Mouse (Mus musculus): ENCODE results near the gene Parp14. TPM values are rescaled to one million over a fixed set of nuclear protein-coding genes. Genes with fewer than 3 reads are reported as not detected.
"Not testable (repeated sequence)": the region's sequence is repeated elsewhere in the genome, so short reads cannot be mapped to it uniquely, and the experiment has no call there.

The Parp14 gene
- polyA plus RNA-seq, 1 experiment from 2014 or later: 7.1 TPM

GRCm38 (mm10) chr16:35900541-35900940 is 29.2 kb upstream of the Parp14 start:
- H3K4me2 ChIP-seq (replicated peaks; ENCODE audit: low read depth): no peak overlapping the region
- no peaks in the 10 kb centered on the region for H3K36me3 ChIP-seq (ENCODE audit: control insufficient read depth, insufficient read depth)
- H3K9ac ChIP-seq (ENCODE audit: low read depth, low read length): no peak overlapping the region
- WGBS: 66% methylated on average over 3 of the region's 3 CpGs
- no peaks in the 10 kb centered on the region for H3K4me1 ChIP-seq (replicated peaks; ENCODE audit: control insufficient read depth, insufficient read depth, low read length)
- no peak overlapping the region for H3K4me3 ChIP-seq (ENCODE audit: low read depth, low read length)
- no peaks in the 10 kb centered on the region for H3K27me3 ChIP-seq (replicated peaks; ENCODE audit: control insufficient read depth, insufficient read depth, low read length)
- H3K9me3 ChIP-seq (ENCODE audit: control insufficient read depth): 0 out of 2 replicates have a peak, but pooled peaks cover 3% of the 10 kb centered on the region
- no peak for ATAC-seq
- no peak overlapping the region for H3K27ac ChIP-seq (ENCODE audit: low read depth, low read length)
- no peak for TF ChIP-seq CTCF (IDR thresholded peaks at IDR 0.05; ENCODE audit: low read depth)

DNA sequence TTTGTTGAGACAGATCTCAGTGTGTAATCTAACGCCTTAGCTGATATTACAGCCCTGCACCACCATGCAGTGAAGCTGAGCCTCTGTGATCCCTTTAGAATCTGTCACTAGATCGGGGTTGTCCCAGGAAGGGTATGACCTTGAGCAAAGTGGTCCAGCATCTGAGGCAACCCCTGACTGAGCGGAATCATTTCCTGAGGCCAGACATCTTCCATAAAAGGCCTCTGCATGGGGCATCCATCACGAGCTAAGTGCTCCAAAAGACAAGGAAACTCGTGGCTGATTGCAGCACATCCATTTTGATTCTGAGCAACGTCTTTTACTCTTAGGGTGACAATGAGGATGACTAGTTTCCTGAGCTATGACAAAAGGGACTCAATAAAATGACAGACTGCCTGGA is 23.7 kb upstream of the Parp14 start:
- TF ChIP-seq CTCF (IDR thresholded peaks at IDR 0.05; ENCODE audit: low read depth): no peak
- H3K4me3 ChIP-seq (ENCODE audit: low read depth, low read length): no peak overlapping the region
- no peak overlapping the region for H3K4me2 ChIP-seq (replicated peaks; ENCODE audit: low read depth)
- no peak overlapping the region for H3K27ac ChIP-seq (ENCODE audit: low read depth, low read length)
- no peaks in the 10 kb centered on the region for H3K36me3 ChIP-seq (ENCODE audit: control insufficient read depth, insufficient read depth)
- H3K4me1 ChIP-seq (replicated peaks; ENCODE audit: control insufficient read depth, insufficient read depth, low read length): no peaks in the 10 kb centered on the region
- H3K27me3 ChIP-seq (replicated peaks; ENCODE audit: control insufficient read depth, insufficient read depth, low read length): no peaks in the 10 kb centered on the region
- H3K9me3 ChIP-seq (ENCODE audit: control insufficient read depth): 0 out of 2 replicates have a peak, but pooled peaks cover 3% of the 10 kb centered on the region
- 59% methylated on average over 6 of the region's 6 CpGs for WGBS
- ATAC-seq: no peak
- no peak overlapping the region for H3K9ac ChIP-seq (ENCODE audit: low read depth, low read length)

DNA sequence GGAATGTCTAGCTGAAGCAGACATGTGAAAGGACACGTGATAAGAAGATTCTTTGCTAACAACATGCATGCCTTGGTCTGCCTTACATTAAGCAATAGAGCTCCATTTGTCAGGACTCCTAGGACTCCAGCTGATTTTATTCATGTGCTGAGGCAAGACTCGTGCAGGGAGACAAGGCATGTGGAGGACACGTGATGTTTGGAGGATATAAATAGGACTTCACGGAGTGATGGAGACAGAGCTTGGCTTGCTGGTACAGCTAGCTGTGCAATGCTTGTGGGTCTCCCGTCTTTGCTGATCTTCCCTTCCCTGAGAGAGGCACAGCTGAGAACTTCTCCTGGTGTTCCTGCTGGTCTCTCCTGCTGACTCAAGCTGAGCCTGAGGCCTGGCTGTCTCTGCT is 20.3 kb upstream of the Parp14 start:
- not testable (repeated sequence) for H3K9ac ChIP-seq (ENCODE audit: low read depth, low read length); H3K36me3 ChIP-seq (ENCODE audit: control insufficient read depth, insufficient read depth); H3K4me3 ChIP-seq (ENCODE audit: low read depth, low read length); ATAC-seq; H3K9me3 ChIP-seq (ENCODE audit: control insufficient read depth); H3K27ac ChIP-seq (ENCODE audit: low read depth, low read length); H3K4me1 ChIP-seq (replicated peaks; ENCODE audit: control insufficient read depth, insufficient read depth, low read length); H3K27me3 ChIP-seq (replicated peaks; ENCODE audit: control insufficient read depth, insufficient read depth, low read length); H3K4me2 ChIP-seq (replicated peaks; ENCODE audit: low read depth)
- 84% methylated on average over 5 of the region's 5 CpGs for WGBS

DNA sequence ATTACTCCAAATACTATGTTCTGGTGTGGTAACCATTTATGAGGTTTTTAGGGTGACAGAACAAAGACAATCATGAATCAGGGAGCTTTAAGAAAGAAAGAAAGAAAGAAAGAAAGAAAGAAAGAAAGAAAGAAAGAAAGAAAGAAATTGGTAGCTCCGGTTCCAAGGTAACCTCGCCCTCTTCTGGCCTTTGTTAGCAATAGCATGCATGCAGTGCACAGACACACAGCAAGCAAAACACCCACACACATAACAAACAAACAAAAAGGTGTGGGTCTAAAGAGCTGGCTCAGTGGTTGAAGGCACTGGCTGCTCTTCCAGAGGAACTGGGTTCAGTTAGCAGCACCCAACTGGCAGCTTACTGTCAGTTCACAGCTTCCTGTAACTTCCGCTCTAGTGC is 19.3 kb upstream of the Parp14 start:
- peak; percentile 65 for TF ChIP-seq CTCF (IDR thresholded peaks at IDR 0.05; ENCODE audit: low read depth)
- ATAC-seq: no peak
- Histone ChIP-seq H3K27me3 (replicated peaks; ENCODE audit: control insufficient read depth, insufficient read depth, low read length) (no peaks in the 10 kb centered on the region), H3K4me3 (ENCODE audit: low read depth, low read length) (no peak overlapping the region), H3K9me3 (ENCODE audit: control insufficient read depth) (no peaks in the 10 kb centered on the region), H3K4me2 (replicated peaks; ENCODE audit: low read depth) (no peak overlapping the region), H3K27ac (ENCODE audit: low read depth, low read length) (no peak overlapping the region), H3K36me3 (ENCODE audit: control insufficient read depth, insufficient read depth) (no peaks in the 10 kb centered on the region), H3K9ac (ENCODE audit: low read depth, low read length) (no peak overlapping the region), H3K4me1 (replicated peaks; ENCODE audit: control insufficient read depth, insufficient read depth, low read length) (no peaks in the 10 kb centered on the region)
- WGBS: 82% methylated on average over 3 of the region's 3 CpGs

DNA sequence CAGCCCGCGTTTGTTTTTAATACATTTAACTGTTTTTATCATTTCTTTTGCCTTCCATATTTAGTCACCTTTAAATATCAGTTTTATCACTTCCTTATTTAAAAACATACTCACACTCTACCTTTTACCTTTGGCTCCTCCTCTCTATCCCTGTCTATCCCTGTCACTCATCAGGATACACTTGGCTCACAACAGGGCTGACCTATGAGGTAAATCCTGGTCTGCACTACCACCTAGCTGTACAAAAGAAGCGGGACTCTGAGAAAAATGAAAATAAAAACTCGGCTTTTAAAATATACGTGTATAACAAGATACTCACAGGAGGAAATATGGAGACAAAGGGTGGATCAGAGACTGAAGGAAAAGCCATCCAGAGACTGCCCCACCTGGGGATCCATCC is 17.6 kb upstream of the Parp14 start:
- Histone ChIP-seq H3K4me2 (replicated peaks; ENCODE audit: low read depth) (no peak overlapping the region), H3K27me3 (replicated peaks; ENCODE audit: control insufficient read depth, insufficient read depth, low read length) (no peaks in the 10 kb centered on the region), H3K27ac (ENCODE audit: low read depth, low read length) (no peak overlapping the region), H3K4me3 (ENCODE audit: low read depth, low read length) (no peak overlapping the region), H3K36me3 (ENCODE audit: control insufficient read depth, insufficient read depth) (no peaks in the 10 kb centered on the region), H3K9me3 (ENCODE audit: control insufficient read depth) (no peaks in the 10 kb centered on the region), H3K9ac (ENCODE audit: low read depth, low read length) (no peak overlapping the region), H3K4me1 (replicated peaks; ENCODE audit: control insufficient read depth, insufficient read depth, low read length) (no peaks in the 10 kb centered on the region)
- ATAC-seq: no peak
- no peak for TF ChIP-seq CTCF (IDR thresholded peaks at IDR 0.05; ENCODE audit: low read depth)
- 92% methylated on average over 5 of the region's 5 CpGs for WGBS

- Histone ChIP-seq H3K27me3 (replicated peaks; ENCODE audit: control insufficient read depth, insufficient read depth, low read length) (no peaks in the 10 kb centered on the region), H3K27ac (ENCODE audit: low read depth, low read length) (no peak overlapping the region), H3K4me3 (ENCODE audit: low read depth, low read length) (no peak overlapping the region), H3K4me1 (replicated peaks; ENCODE audit: control insufficient read depth, insufficient read depth, low read length) (no peaks in the 10 kb centered on the region), H3K4me2 (replicated peaks; ENCODE audit: low read depth) (no peak overlapping the region), H3K9me3 (ENCODE audit: control insufficient read depth) (no peaks in the 10 kb centered on the region), H3K9ac (ENCODE audit: low read depth, low read length) (no peak overlapping the region), H3K36me3 (ENCODE audit: control insufficient read depth, insufficient read depth) (no peaks in the 10 kb centered on the region)
- no peak for TF ChIP-seq CTCF (IDR thresholded peaks at IDR 0.05; ENCODE audit: low read depth)
- WGBS: 83% methylated on average over 7 of the region's 7 CpGs
- ATAC-seq: no peak
Observed at GRCm38 (mm10) chr16:35888174-35888573, 16.8 kb upstream of the Parp14 start.

- no peak overlapping the region for H3K4me2 ChIP-seq (replicated peaks; ENCODE audit: low read depth)
- H3K9ac ChIP-seq (ENCODE audit: low read depth, low read length): no peak overlapping the region
- H3K27ac ChIP-seq (ENCODE audit: low read depth, low read length): no peak overlapping the region
- H3K27me3 ChIP-seq (replicated peaks; ENCODE audit: control insufficient read depth, insufficient read depth, low read length): no peaks in the 10 kb centered on the region
- peaks cover 8% of the 10 kb centered on the region; the same call in 1 of the 2 replicates for H3K4me1 ChIP-seq (replicated peaks; ENCODE audit: control insufficient read depth, insufficient read depth, low read length)
- H3K4me3 ChIP-seq (ENCODE audit: low read depth, low read length): no peak overlapping the region
- WGBS: 29% methylated on average over 3 of the region's 3 CpGs
- TF ChIP-seq CTCF (IDR thresholded peaks at IDR 0.05; ENCODE audit: low read depth): peak; percentile 85
- H3K9me3 ChIP-seq (ENCODE audit: control insufficient read depth): no peaks in the 10 kb centered on the region
- no peak for ATAC-seq
- H3K36me3 ChIP-seq (ENCODE audit: control insufficient read depth, insufficient read depth): no peaks in the 10 kb centered on the region
Observed at GRCm38 (mm10) chr16:35874416-35874815, 3.1 kb upstream of the Parp14 start.
